Mouse (Mus musculus): Measurements from ENCODE around the gene AC161166.1. TPM values are rescaled to one million over a fixed set of nuclear protein-coding genes. Genes with fewer than 3 reads are reported as not detected.

AC161166.1 gene
- total RNA-seq (2021), result not detected
- long read RNA-seq, experiment 1, result 0 reads
- long read RNA-seq, experiment 2, partial matches to known transcripts, result 0 of 1 reads
- long read RNA-seq, experiment 2, other reads (novel, unspliced or antisense), result 1 of 1 reads

DNA sequence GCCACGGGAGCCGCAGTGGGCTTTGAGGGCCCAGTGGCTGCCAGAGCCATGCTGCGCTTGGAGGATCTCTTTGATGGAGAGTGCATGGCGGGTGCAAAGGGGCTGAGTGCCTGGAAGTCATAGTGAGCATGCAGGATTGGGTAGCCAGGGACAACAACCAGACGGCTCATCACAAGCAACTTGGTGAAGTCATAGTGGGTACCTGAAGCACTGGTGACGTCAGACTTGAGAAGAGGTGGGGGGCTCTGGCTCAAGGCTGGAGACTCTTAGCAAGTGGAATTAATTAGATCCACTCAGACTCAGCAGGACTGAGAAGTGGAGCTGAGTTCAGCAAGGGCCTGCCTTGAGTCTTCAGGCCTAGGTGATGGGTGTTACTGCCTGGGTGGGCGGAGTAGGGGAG is at the start of gene AC161166.1:
Gene AC161166.1, minus strand, starts transcription at position 101 of the 400 bp plus-strand sequence.
- H3K27ac ChIP-seq, result no peak within 1 kb of the TSS
- DNase-seq, result no peak
- intact Hi-C loops (cut with DNase I), result no loop called here
- no peak within 1 kb of the TSS for H3K4me3 ChIP-seq
- TF ChIP-seq CTCF (IDR thresholded peaks at IDR 0.05), result no peak

DNA sequence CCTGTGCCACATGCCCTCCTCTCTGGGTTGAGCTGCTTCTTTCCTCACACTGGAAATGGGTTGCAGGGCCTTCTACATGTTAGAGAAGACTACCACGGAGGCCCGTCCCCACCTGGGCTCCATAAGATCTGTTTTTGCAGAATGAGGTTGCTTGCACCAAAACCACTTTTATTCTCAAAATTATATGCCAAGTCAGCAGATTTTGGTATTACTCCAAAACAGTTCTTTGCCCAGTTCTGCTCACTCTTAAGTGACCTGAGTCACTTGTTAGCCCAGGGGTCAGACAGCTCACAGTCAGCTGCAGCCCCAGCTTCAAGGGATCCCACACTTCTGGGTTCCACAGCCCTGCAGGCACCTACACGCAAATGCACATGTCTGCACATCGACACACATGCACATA is 49.2 kb upstream of the AC161166.1 start:
- Histone ChIP-seq H3K4me3 (no peak overlapping the region), H3K27ac (no peak overlapping the region)
- no peak for TF ChIP-seq CTCF (IDR thresholded peaks at IDR 0.05)
- intact Hi-C loops (cut with DNase I), result loop anchor here (5.0 kb wide), 1 partner anchor 89 kb away; no protein-coding TSS in a partner anchor
- no peak for DNase-seq

DNA sequence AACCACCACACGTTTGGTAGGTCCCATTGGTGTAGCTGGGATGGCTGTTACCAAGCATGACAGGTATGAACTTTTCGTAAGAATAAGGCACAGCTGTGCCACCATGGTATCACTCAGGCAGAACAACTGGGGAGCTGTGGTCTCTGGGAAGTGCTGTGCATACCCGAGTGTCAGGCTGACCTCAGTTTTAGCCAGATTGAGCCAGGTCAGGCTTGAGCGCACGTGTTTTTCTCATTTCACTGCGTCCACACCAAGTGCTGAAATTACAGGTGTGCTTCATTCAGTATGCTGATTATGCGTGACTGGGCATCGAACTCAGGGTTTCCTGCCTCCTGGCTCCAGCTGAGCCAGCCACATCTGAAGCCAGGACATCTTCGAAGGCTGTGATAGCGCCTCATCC is 43.5 kb upstream of the AC161166.1 start:
- DNase-seq, result no peak
- Histone ChIP-seq H3K27ac (no peak overlapping the region), H3K4me3 (no peak overlapping the region)
- intact Hi-C loops (cut with DNase I), result no loop called here
- no peak for TF ChIP-seq CTCF (IDR thresholded peaks at IDR 0.05)

DNA sequence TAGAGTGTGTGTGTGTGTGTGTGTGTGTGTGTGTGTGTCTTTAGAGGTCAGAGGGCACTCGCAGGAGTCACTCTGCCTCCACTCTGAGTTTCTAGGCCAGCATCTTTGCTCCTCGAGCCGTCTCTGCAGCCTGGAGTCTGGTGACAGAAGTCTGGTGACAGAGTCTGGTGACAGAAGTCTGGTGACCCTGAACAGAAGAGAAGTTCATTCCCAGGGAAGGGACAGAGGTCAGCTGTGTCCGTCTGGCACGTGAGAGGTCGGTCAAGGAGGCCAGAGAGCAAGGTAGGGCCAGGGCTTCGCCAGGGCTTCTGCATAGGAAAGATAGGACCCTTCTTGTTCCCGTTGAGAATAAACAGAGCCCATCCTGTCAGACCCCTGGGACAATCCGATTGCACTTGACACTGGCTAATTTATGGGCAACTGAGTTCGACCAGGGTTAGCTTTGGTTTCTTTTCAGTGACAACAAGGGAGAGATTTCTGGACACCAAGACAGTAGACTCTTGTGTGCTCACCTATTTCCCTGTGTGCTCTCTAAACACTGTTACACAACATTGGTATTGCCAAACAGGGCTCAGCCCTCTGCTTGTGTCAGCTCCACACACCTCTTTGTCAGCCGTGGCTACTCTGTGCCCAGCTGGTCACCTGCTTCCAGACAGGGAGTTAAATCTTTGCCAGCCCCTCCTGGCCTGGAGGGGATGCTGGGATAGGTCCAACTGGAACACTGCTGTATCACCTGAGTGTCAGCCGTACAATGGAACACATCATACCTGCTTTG is 39.9 kb upstream of the AC161166.1 start:
- no peak for DNase-seq
- Histone ChIP-seq H3K4me3 (no peak overlapping the region), H3K27ac (no peak overlapping the region)
- intact Hi-C loops (cut with DNase I), result no loop called here
- TF ChIP-seq CTCF (IDR thresholded peaks at IDR 0.05), result no peak

DNA sequence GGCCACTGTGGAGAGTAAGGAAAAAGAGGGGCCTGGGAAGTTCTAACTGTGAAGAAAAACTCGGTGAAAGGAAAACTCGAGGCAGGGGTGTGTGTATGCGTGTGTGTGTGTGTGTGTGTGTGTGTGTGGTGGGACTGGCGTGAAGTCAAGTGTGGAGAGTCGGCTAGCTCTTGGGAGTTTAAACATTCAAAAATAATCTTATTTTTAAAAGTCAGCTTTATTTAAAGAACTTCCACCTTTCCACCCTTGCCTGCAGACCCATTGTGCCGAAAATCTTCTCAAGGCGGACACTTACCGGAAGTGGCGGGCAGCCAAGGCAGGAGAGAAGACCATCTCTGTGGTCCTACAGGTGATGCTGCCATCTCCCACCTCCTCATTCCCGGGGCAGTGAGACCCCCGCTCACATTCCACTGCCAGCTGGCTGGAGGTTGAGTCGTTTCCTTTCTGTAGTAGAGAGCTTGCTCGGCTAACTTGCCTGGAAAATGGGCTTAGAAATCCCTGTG is 35.3 kb upstream of the AC161166.1 start:
- TF ChIP-seq CTCF (IDR thresholded peaks at IDR 0.05), result no peak
- no peak for DNase-seq
- Histone ChIP-seq H3K4me3 (peak overlapping the region; percentile 89), H3K27ac (peak overlapping the region; percentile 91)
- intact Hi-C loops (cut with DNase I), result loop anchor here (1.0 to 5.0 kb wide), 2 partner anchors 17 to 65 kb away; partner anchors contain the start of genes Cadm4 and Irgq

DNA sequence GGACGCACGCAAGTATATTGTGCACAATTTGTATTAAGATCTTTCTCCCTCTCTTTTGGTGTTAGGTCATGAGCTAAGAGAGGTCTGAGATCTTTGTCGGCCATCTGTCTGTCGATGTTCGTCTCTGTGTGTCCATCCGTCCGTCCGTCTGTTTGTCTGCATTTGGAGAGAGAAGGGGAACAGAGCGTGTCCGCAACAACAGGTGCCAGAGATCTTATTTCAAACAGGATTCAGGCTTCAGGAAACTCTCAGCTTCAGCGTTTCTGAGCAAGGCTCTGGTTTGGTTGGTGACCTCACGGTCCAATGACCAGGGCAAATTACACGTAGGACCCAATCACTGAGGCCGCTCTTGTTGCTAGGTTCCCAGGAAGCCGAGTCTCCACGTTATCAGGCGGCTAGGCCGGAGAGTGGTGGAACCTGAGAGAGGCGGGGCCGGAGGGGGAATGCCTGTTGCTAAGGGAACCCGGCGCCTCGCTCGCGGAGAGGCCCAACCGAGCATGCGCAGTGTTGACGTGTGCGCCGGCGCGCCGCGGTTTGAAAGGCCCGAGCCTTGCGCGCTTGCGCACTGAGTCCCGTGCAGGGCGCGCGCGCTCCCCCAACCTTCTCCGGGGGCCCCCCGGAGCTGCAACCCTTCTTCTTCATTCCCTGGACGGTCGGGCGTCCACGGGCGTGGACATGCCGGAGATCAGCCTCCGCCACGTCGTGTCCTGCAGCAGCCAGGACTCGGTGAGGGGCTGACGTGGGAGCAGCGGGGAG is 34.6 kb upstream of the AC161166.1 start:
- Histone ChIP-seq H3K27ac (peak overlapping the region; percentile 91), H3K4me3 (peak overlapping the region; percentile 89)
- intact Hi-C loops (cut with DNase I), result loop anchor here (1.0 to 5.0 kb wide), 2 partner anchors 17 to 65 kb away; partner anchors contain the start of genes Cadm4 and Irgq
- peak; percentile 100 for DNase-seq
- 0 out of 2 replicates have a peak, but pooled peaks have one; percentile 1 for TF ChIP-seq CTCF (IDR thresholded peaks at IDR 0.05)

DNA sequence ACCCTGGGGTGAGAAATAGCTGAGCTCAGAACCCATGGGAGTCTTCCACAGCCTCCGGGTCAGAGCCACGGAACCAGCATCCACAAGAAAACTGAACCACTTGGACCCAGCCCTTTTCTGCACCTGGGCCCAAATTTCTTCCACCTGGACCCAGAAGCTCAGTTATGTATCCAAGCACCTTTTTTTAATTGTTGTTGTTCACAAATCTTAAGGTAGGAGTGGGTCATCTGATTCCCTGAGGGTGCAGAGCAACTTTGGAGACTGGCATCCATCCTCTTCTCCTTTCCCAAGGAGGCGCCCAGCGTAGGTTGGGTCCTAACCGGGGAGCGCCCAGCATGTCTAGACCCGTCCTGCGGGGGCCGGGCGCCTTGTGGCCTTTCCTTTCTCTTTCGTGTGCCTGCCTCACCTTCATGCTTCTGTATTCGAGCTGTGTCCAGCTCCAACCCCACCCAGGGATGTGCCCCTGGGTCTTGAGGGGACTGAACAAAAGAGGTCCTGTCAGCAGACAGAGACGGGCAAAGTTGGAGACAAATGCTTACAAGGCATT is 33.9 kb upstream of the AC161166.1 start, which contains the start of the genes Pinlyp and Xrcc1:
Gene Pinlyp, minus strand, starts transcription at position 51 of the 547 bp plus-strand sequence.
Gene Xrcc1, plus strand, starts transcription at position 222 of the 547 bp plus-strand sequence.
- no peak for DNase-seq
- peak within 1 kb of the TSS; percentile 91 for H3K27ac ChIP-seq
- H3K4me3 ChIP-seq, result peak within 1 kb of the TSS; percentile 89
- intact Hi-C loops (cut with DNase I), result loop anchor here (5.0 kb wide), 1 partner anchor 64 kb away; the partner anchor contains the start of gene Cadm4
- no peak for TF ChIP-seq CTCF (IDR thresholded peaks at IDR 0.05)

DNA sequence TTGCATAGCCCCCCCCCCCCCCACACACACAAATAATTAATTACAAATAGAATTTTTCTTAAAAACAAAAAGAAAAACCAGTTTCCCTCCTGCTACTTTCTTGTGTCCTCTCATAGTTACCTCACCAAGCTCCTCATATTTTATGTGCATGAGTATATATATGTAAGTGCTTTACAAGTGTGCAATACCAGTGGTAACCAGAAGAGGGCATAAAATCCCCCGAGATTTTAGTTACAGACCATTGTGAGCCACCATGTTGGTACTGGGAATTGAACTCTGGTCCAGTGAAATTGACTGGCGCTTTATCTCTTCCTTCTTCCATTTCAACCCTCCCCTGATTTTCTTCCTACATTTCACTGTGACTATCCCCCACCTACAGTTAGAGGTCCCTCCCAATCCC is 32.3 kb upstream of the AC161166.1 start:
- TF ChIP-seq CTCF (IDR thresholded peaks at IDR 0.05), result peak; percentile 30; the same call in 1 of the 2 replicates
- Histone ChIP-seq H3K4me3 (no peak overlapping the region), H3K27ac (no peak overlapping the region)
- DNase-seq, result no peak
- intact Hi-C loops (cut with DNase I), result no loop called here

DNA sequence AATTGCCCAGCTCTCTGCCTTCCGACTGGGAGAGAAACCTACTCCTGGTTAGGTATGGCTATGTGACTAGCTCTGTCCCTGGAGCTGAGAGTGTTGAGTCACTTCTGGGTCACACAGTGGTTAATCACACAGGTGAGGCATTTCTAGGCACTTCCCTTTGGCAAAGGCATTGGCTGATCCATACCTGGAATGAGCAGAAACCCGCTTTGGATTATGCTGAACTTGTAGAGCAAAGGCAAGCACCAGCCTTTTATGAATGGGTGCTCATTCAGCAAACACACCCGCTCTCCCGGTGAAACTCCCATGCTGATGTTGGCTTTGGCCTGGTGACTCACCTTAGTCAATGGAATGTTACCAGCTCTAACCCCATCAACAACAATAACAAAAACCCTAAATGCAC is 27.4 kb upstream of the AC161166.1 start:
- no peak overlapping the region for H3K27ac ChIP-seq
- no peak overlapping the region for H3K4me3 ChIP-seq
- intact Hi-C loops (cut with DNase I), result no loop called here
- no peak for DNase-seq
- no peak for TF ChIP-seq CTCF (IDR thresholded peaks at IDR 0.05)

DNA sequence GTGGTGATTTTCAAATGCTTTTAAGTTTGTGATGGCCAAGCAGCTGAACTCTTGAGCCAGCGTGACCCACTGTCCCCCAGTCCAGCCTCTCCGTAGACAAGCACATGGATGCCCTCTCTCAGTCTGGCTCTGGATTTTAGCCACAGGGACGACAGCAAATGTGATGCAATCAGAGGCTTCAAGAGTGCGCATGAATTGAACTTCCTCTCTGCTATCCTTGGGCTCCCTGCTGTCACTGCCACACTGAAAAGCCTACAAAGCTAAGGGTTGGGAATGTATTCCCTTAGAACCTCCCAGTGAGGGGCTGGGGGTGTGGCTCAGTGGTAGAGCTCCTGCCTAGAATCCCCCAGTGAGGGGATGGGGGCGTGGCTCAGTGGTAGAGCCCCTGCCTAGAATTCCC is 26.4 kb upstream of the AC161166.1 start:
- DNase-seq, result no peak
- Histone ChIP-seq H3K27ac (no peak overlapping the region), H3K4me3 (no peak overlapping the region)
- intact Hi-C loops (cut with DNase I), result no loop called here
- TF ChIP-seq CTCF (IDR thresholded peaks at IDR 0.05), result no peak

DNA sequence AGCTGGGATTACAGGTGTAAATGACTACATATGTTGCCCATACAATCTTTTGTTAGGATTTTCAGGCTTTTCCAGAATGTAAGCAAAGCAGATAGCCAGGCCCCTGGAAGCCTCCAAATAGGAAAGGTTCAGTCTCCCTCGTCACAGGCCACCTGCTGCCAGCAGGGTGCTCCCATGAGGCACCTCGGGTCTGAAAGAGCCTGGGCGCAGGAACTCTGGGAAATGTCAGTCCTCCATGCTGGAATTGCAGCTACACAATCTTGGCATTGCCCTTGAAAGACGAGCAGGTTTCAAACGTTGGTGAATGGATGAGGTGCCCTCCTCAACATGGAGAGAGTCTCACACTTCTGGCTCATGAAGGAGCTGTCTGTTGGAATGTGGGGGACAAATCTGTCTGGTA is 25.9 kb upstream of the AC161166.1 start:
- no peak for DNase-seq
- no peak overlapping the region; the same call in 1 of the 2 replicates for H3K27ac ChIP-seq
- H3K4me3 ChIP-seq, result no peak overlapping the region
- intact Hi-C loops (cut with DNase I), result no loop called here
- TF ChIP-seq CTCF (IDR thresholded peaks at IDR 0.05), result peak; percentile 7; the same call in 1 of the 2 replicates

DNA sequence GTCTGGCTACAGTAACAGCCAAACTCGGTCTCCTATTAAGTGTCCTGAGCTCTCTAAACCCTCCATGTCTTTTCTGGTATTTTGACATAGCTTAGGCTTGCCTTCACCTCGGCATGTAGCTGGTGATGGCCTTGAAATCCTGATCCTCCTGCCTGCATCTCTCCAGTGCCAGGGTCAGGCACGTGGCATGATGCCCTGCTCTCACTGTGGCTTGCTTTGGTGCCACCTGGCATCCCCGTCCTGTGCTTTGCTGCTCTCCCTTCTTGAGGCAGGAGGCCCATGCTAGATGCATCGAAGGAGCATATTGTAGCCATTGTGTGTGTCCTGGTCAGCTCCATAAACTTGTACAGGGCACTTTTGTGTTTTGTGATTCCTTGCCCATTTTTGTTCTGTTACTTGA is 25.3 kb upstream of the AC161166.1 start:
- intact Hi-C loops (cut with DNase I), result no loop called here
- Histone ChIP-seq H3K27ac (peak overlapping the region; percentile 12; the same call in 1 of the 2 replicates), H3K4me3 (no peak overlapping the region)
- TF ChIP-seq CTCF (IDR thresholded peaks at IDR 0.05), result no peak
- DNase-seq, result peak; percentile 63

Data from gastrocnemius, adult 2 months (tissue).